Mouse (Mus musculus): ENCODE data around the gene Grm8. TPM values are rescaled to one million over a fixed set of nuclear protein-coding genes. Genes with fewer than 3 reads are reported as not detected.
A peak's percentile ranks its signal among the peaks of the same experiment; 100 is the strongest.

The Grm8 gene
- polyA plus RNA-seq, 1 experiment: 6.7 TPM

DNA sequence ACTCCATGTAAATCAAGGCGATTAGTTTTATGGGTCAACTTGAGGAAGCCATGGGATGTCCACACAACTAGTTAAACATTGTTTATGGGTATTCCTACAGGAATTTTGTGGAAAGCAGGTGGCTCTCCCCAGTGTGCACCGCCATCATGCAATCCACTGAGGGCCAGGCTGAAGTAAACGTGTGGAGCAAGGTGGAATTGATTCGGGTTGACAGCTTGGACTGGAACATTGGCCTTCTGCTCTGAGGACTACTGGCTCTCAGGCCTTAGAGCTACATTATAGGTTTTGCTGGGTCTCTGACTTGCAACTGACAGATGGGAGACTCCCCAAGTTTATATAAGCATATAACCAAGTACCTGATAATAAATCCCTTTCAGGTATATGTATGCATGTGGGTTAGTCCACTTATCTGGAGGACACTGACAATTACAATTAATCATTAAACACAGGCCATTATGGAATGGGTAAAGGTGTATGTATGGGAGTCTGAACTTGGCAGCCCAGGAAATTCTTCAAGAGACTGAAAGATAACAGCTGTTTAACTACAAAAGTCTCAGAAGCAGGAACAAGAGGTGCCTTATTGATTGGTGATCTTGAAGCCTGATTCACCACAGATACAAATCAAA, 359.2 kb downstream of the Grm8 start:
- TF ChIP-seq CTCF (IDR thresholded peaks at IDR 0.05; ENCODE audit: borderline replicate concordance, extremely low read depth, insufficient read depth, insufficient read length) (no peak), POLR2A (IDR thresholded peaks at IDR 0.05; ENCODE audit: borderline replicate concordance, extremely low read depth, insufficient read depth, insufficient read length, poor library complexity, severe bottlenecking) (no peak)
- no peak for DNase-seq (ENCODE audit: low read depth)

DNA sequence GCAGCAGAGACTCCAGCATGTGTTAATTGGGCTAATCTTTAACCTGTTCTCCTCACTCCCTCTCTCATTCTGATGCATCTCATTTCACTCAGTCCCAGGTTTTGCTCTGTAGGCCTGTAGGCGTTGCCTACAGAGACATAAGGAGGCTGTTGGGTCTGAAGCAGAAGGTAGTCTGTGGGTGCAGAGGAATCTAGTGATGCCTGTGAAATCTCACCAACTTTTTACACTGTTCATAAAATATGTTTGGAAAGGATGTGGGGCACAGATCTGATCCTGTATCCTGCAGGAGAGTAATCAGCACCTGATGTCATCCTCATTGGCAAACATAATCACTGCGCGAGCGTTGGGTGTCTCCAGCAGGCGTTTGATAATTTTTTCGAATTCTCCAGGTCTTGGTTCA, 372.9 kb downstream of the Grm8 start:
- no peak for DNase-seq (ENCODE audit: low read depth)
- no peak for TF ChIP-seq CTCF (IDR thresholded peaks at IDR 0.05; ENCODE audit: borderline replicate concordance, extremely low read depth, insufficient read depth, insufficient read length)
- no peak for TF ChIP-seq POLR2A (IDR thresholded peaks at IDR 0.05; ENCODE audit: borderline replicate concordance, extremely low read depth, insufficient read depth, insufficient read length, poor library complexity, severe bottlenecking)

DNA sequence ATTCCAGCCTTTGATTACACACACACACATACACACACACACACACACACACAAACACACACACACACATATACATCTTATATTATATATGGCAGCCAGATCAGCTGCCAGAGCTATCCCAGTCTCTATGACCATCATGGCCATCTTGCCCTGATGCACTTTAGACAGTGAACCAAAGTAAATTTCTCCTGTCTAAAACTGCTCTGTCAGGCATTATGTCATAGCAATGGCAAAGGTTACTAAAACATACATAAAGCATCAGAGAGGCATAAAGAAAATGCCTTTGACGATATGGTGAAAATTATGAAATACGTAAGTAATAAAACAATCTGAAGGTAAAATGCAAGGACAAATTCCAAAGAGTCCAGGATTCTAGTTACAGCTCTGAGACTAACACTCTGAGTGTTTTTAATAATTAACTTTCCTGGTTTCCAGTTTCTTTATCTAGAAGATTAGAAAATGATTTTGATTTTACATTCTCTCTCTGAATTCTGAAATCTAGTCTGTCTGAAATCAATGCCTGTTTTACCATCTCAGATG, 381.6 kb downstream of the Grm8 start:
- no peak for TF ChIP-seq CTCF (IDR thresholded peaks at IDR 0.05; ENCODE audit: borderline replicate concordance, extremely low read depth, insufficient read depth, insufficient read length)
- TF ChIP-seq POLR2A (IDR thresholded peaks at IDR 0.05; ENCODE audit: borderline replicate concordance, extremely low read depth, insufficient read depth, insufficient read length, poor library complexity, severe bottlenecking): no peak
- no peak for DNase-seq (ENCODE audit: low read depth)

DNA sequence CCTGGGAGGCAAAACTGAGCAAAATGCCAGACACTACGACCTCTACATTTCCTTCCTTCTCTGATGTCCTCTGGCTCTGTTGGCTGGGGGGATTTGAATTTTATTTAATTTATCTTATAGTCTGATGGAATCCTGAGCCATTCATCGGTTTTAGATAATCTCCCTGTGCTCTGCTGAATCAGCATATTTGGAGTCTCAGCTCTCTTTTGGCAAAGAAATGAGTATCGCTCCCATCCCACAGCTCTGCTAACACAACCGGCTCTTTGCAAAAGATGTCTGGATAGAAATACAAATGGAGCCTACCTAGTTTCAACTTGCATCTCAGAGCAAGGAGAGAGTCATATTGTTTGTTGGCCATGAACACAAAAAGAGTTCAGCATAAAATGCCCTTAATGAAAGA, 388.5 kb downstream of the Grm8 start:
- DNase-seq (ENCODE audit: low read depth): no peak
- TF ChIP-seq CTCF (IDR thresholded peaks at IDR 0.05; ENCODE audit: borderline replicate concordance, extremely low read depth, insufficient read depth, insufficient read length): no peak
- no peak for TF ChIP-seq POLR2A (IDR thresholded peaks at IDR 0.05; ENCODE audit: borderline replicate concordance, extremely low read depth, insufficient read depth, insufficient read length, poor library complexity, severe bottlenecking)

DNA sequence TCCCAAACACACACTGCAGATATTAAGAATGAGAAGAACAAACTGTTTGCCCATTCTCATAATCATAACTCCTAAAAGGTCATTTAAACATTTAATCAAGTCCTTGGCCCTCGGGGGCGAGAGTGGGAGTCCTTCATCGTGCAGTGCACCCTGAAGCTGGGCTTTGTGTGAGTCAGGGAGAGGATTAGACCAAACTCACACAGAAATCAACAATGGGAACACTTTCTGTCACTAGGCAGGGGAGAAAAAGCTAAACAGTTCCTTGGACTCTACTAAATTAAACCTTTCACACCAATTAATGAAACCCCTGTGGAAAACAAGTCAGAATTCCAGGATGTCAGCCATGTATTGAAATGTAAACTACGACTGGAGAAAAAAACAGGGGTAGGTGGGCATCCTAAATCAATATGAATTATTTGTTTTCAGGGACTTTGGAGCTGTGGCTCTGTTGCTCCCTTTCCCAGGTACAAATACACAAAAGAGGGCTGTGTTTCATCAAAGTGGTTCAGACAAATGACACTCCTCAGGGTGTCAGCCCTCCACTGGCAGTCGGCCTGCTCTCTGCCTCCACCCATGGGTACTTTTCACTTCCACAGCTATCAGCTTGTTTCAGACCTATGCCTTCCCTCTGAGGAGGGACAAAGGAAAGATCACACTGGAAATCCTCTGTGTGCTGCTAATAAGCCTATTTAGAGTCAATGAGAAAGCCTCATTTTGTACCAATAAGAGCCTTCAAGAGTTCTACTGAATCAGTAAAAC, 389.1 kb downstream of the Grm8 start:
- DNase-seq (ENCODE audit: low read depth): peak; percentile 70
- no peak for TF ChIP-seq POLR2A (IDR thresholded peaks at IDR 0.05; ENCODE audit: borderline replicate concordance, extremely low read depth, insufficient read depth, insufficient read length, poor library complexity, severe bottlenecking)
- TF ChIP-seq CTCF (IDR thresholded peaks at IDR 0.05; ENCODE audit: borderline replicate concordance, extremely low read depth, insufficient read depth, insufficient read length): no peak

DNA sequence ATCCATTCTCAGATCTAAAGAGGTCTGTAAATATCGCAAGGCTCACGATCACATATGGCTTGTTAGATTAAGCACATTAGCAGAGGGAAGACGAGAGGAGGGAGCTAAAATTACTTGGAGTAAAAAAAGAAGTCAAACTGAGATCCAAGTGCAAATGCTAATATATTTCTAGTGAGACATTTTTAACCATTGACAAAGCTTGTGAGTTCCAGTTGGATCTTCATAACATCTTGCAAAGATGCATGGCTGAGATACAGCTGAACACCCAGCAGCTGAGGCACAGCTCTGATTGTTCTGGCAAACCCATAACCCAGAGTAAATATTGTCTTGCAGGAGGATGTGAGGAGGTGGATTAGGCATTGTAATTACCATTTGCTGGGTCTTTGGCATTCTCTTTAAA, 445.6 kb downstream of the Grm8 start:
- TF ChIP-seq POLR2A (IDR thresholded peaks at IDR 0.05; ENCODE audit: borderline replicate concordance, extremely low read depth, insufficient read depth, insufficient read length, poor library complexity, severe bottlenecking) (no peak), CTCF (IDR thresholded peaks at IDR 0.05; ENCODE audit: borderline replicate concordance, extremely low read depth, insufficient read depth, insufficient read length) (no peak)
- peak; percentile 10 for DNase-seq (ENCODE audit: low read depth)

DNA sequence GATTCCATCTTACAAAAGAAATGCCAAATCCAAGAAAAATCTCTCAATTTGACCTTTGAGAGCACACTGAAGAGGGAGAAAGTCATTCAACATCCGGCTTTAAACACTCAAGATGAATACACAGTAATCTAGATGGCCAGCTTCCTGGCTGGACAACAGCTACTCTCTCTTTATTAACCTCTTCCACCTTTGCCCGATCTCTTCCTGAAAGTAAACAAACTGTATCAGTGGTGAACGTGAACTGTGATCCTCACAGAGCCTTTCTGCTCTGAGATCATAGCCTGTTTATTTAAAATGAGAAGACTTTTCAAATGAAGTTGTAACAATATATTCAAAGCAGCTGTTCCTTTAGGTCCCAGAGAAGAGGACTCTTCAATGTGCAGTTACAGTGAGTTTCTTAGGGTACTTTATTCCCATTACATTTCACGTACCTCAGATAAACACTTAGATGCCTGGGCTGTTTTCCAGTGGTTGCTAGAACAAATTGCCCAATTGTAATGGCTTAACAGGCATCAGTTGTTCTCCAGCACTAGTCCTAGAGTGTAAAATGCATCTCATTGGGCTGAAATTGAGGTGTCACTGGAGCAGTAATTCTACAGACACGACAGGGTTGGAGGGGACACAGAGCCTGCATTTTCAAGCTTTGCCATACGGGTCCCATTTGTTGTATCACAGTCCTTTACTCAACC, 473.1 kb downstream of the Grm8 start:
- no peak for TF ChIP-seq POLR2A (IDR thresholded peaks at IDR 0.05; ENCODE audit: borderline replicate concordance, extremely low read depth, insufficient read depth, insufficient read length, poor library complexity, severe bottlenecking)
- TF ChIP-seq CTCF (IDR thresholded peaks at IDR 0.05; ENCODE audit: borderline replicate concordance, extremely low read depth, insufficient read depth, insufficient read length): no peak
- DNase-seq (ENCODE audit: low read depth): no peak

DNA sequence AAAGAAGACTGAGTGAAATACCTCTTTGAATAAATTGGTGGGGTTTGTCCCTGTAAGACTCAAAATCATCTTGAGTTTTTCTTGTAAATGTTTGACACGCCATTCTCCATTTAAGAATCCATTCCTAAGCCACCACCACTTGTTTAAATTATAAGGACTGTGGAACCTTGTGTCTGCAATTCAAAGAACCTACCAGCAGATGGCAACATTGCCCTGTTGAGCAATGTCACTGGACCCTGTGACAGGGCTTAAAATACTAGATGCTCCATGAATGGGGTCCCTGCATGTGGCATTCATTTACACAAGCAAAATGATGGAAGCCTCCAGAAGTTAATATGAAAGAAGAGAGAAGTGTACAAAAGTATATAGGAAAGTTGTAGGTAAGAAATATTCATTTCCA, 477.5 kb downstream of the Grm8 start:
- TF ChIP-seq CTCF (IDR thresholded peaks at IDR 0.05; ENCODE audit: borderline replicate concordance, extremely low read depth, insufficient read depth, insufficient read length): peak; percentile 66; the same call in 1 of the 2 replicates
- TF ChIP-seq POLR2A (IDR thresholded peaks at IDR 0.05; ENCODE audit: borderline replicate concordance, extremely low read depth, insufficient read depth, insufficient read length, poor library complexity, severe bottlenecking): no peak
- peak; percentile 77 for DNase-seq (ENCODE audit: low read depth)

DNA sequence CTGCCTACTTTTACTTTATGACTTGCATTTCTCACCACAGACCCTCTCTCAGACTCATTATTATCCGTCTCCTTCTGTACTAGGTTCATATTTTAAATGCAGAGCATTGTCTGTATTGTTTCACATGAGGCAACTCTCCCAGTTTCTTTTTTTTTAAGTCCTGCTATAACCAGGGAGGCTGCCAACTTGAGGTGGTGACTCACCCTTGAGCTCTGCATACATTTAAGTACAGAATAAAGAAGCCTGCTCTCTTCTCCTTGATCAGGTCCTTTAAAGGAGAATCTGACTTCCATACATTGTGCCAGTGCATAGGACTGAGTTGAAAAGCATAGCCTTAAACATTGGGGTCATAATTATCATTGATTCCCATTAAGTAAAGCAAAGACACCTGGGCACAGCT, 488.5 kb downstream of the Grm8 start:
- DNase-seq (ENCODE audit: low read depth): peak; percentile 55
- TF ChIP-seq CTCF (IDR thresholded peaks at IDR 0.05; ENCODE audit: borderline replicate concordance, extremely low read depth, insufficient read depth, insufficient read length) (no peak), POLR2A (IDR thresholded peaks at IDR 0.05; ENCODE audit: borderline replicate concordance, extremely low read depth, insufficient read depth, insufficient read length, poor library complexity, severe bottlenecking) (no peak)

DNA sequence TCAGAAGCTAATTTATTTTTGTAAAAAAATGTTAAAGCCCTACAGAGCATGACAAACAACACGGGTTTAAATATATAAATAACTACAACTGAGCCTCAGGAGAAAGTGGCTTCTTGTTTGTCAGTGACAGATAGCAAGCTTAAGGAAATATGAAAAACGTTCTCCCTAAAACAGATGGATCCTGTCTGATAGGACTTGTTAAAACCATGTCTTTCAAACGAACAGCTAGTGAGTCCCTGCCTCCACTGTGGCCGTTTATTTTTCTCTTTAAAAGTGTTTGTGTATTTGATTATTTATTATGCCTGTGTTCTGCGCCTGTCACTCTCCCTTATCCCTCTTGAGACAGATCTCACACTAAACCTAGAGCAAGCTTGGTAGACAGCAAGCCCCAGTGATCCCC, 489.9 kb downstream of the Grm8 start:
- DNase-seq (ENCODE audit: low read depth): no peak
- no peak for TF ChIP-seq POLR2A (IDR thresholded peaks at IDR 0.05; ENCODE audit: borderline replicate concordance, extremely low read depth, insufficient read depth, insufficient read length, poor library complexity, severe bottlenecking)
- no peak for TF ChIP-seq CTCF (IDR thresholded peaks at IDR 0.05; ENCODE audit: borderline replicate concordance, extremely low read depth, insufficient read depth, insufficient read length)

DNA sequence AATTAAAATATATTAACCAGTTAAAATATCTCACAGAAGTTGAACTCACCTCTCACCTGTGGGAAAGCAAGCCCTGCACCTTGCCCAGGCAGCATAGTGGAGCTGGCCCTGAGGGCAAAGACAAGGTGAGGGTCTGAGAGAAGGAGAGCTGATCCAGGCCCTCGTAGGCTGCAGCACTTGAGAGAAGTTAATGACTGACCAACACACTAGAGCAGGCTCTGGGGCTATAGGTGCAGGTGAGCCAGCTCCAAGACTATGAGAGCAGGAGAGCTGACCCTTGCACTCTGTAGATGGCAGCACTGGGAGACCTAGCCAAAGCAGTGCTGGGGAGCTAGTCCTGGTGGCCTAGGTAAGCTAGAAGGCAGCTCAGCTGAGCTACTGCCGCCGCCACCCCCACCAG, 499.1 kb downstream of the Grm8 start:
- no peak for DNase-seq (ENCODE audit: low read depth)
- TF ChIP-seq CTCF (IDR thresholded peaks at IDR 0.05; ENCODE audit: borderline replicate concordance, extremely low read depth, insufficient read depth, insufficient read length) (no peak), POLR2A (IDR thresholded peaks at IDR 0.05; ENCODE audit: borderline replicate concordance, extremely low read depth, insufficient read depth, insufficient read length, poor library complexity, severe bottlenecking) (no peak)
